Mouse (Mus musculus) testis, adult 2 months (tissue): ENCODE data around the gene D7Ertd443e.

Experiments used
- CTCF ChIP-seq: fragments of 200-500 bp; IDR thresholded peaks from 2 replicates; pipeline ENCODE4 v1.5.1; 2012; ENCODE audit warnings: low read depth, mild to moderate bottlenecking, inconsistent platforms, low read length, moderate library complexity; ENCODE audit not compliant: control insufficient read depth, insufficient read depth, insufficient replicate concordance
- POLR2A ChIP-seq: fragments of 200-500 bp; IDR thresholded peaks from 2 replicates; pipeline ENCODE4 v1.6.1; 2012; ENCODE audit warnings: low read depth, mild to moderate bottlenecking, inconsistent platforms, low read length, moderate library complexity; ENCODE audit not compliant: control insufficient read depth

- TF ChIP-seq POLR2A (no peak), CTCF (peak; percentile 38; the same call in 1 of the 2 replicates)
These were observed 7.2 kb downstream of the D7Ertd443e start for GRCm38 (mm10) chr7:134378273-134378672.
